Mouse (Mus musculus) G1E (cell line): ENCODE measurements around the gene Myrf. TPM values are rescaled to one million over a fixed set of nuclear protein-coding genes. Genes with fewer than 3 reads are reported as not detected.

Source experiments
- ATAC-seq: 2 replicates; pipeline ENCODE4 v1.8.0; 2016; ENCODE audit warnings: mild to moderate bottlenecking; ENCODE audit not compliant: insufficient number of reproducible peaks, poor library complexity, low FRiP score, severe bottlenecking; ENCODE audit errors: extremely low read depth
- DNase-seq: peaks from one replicate; pipeline ENCODE4 v3.0.0; 2012; ENCODE audit warnings: low spot score
- H3K27me3 ChIP-seq: 2 replicates; pipeline ENCODE4 v1.6.1; 2012; ENCODE audit warnings: mild to moderate bottlenecking, low read length, inconsistent platforms; ENCODE audit not compliant: insufficient read depth
- H3K36me3 ChIP-seq: replicated peaks from 2 replicates; pipeline ENCODE3; 2012; ENCODE audit warnings: mild to moderate bottlenecking, inconsistent platforms
- H3K4me1 ChIP-seq: 2 replicates; pipeline ENCODE4 v1.6.1; 2012; ENCODE audit warnings: low read depth, low read length, inconsistent platforms, mixed read lengths; ENCODE audit not compliant: insufficient read depth
- H3K4me3 ChIP-seq: 2 replicates; pipeline ENCODE4 v1.5.1; 2012; ENCODE audit warnings: low read depth, mild to moderate bottlenecking, inconsistent platforms, low read length, moderate library complexity, mixed read lengths
- H3K9me3 ChIP-seq: replicated peaks from 2 replicates; pipeline ENCODE4 v1.6.1; 2012; ENCODE audit warnings: inconsistent platforms
- CTCF ChIP-seq: IDR thresholded peaks from 2 replicates; pipeline ENCODE4 v1.5.1; 2012; ENCODE audit warnings: low read depth, low read length, inconsistent platforms, mixed read lengths
- GATA1 ChIP-seq: IDR thresholded peaks from 2 replicates; pipeline ENCODE4 v1.6.1; 2012; ENCODE audit warnings: borderline replicate concordance, low read length, inconsistent platforms, mixed read lengths
- GATA2 ChIP-seq: IDR thresholded peaks from 2 replicates; pipeline ENCODE4 v1.6.1; 2012; ENCODE audit warnings: low read depth, low read length, inconsistent platforms, borderline replicate concordance
- POLR2AphosphoS5 ChIP-seq: IDR thresholded peaks from 2 replicates; pipeline ENCODE4 v1.6.1; 2012; ENCODE audit warnings: low read depth, low read length, inconsistent platforms; ENCODE audit not compliant: insufficient replicate concordance
- TAL1 ChIP-seq: conservative IDR thresholded peaks from 2 replicates; pipeline ENCODE4 v1.6.1; 2012; ENCODE audit warnings: low read depth, low read length, inconsistent platforms, mixed read lengths
- polyA plus RNA-seq: library from polyadenylated mRNA; stranded (reverse); fragments of >175 nt; gene quantifications from 2 replicates; pipeline ENCODE4 v1.2.3, GENCODE M21; 2012
- total RNA-seq, 2 experiments: library from RNA; stranded (forward) in 1 of 2; stranded (reverse) in 1 of 2; fragments of 200-1000 nt in 1 of 2; fragments of >200 nt in 1 of 2; fragmentation: Nextera tagmentation in 1 of 2; gene quantifications; 2 replicates each; pipeline ENCODE4 v1.2.3; 2014 to 2017

Gene Myrf
- total and polyA plus RNA-seq, 3 experiments, result 0.22 TPM; not detected in 2

- H3K4me1 ChIP-seq, result no peaks in the 10 kb centered on the region
- H3K9me3 ChIP-seq, result no peaks in the 10 kb centered on the region
- no peak for ATAC-seq
Observed at GRCm38 (mm10) chr19:10278669-10279324, 38.2 kb upstream of the Myrf start.

GRCm38 (mm10) chr19:10277759-10278158, 37.2 kb upstream of the Myrf start:
- no peak for ATAC-seq
- DNase-seq, result no peak
- Histone ChIP-seq H3K4me3 (no peak overlapping the region), H3K4me1 (no peaks in the 10 kb centered on the region; the same call in 1 of the 2 replicates), H3K27me3 (peaks cover 29% of the 10 kb centered on the region), H3K36me3 (no peaks in the 10 kb centered on the region), H3K9me3 (no peaks in the 10 kb centered on the region)
- TF ChIP-seq POLR2AphosphoS5, result no peak
- TF ChIP-seq CTCF, result no peak
- no peak for TF ChIP-seq TAL1
- no peak for TF ChIP-seq GATA1
- no peak for TF ChIP-seq GATA2

More at GRCm38 (mm10) chr19:10278669-10279324, 38.2 kb upstream of the Myrf start:
- no peak for DNase-seq
- H3K36me3 ChIP-seq, result no peaks in the 10 kb centered on the region
- no peak overlapping the region for H3K4me3 ChIP-seq
- TF ChIP-seq TAL1 (no peak), CTCF (no peak), GATA1 (no peak), POLR2AphosphoS5 (no peak), GATA2 (no peak)
- peaks cover 26% of the 10 kb centered on the region for H3K27me3 ChIP-seq

GRCm38 (mm10) chr19:10277331-10277730, 36.8 kb upstream of the Myrf start:
- H3K4me1 ChIP-seq, result no peaks in the 10 kb centered on the region; the same call in 1 of the 2 replicates
- H3K36me3 ChIP-seq, result no peaks in the 10 kb centered on the region
- no peak for ATAC-seq
- no peak overlapping the region for H3K4me3 ChIP-seq
- H3K27me3 ChIP-seq, result peaks cover 34% of the 10 kb centered on the region
- DNase-seq, result no peak
- no peaks in the 10 kb centered on the region for H3K9me3 ChIP-seq
- no peak for TF ChIP-seq CTCF
- no peak for TF ChIP-seq GATA2
- no peak for TF ChIP-seq TAL1
- TF ChIP-seq GATA1, result no peak
- TF ChIP-seq POLR2AphosphoS5, result no peak

- H3K9me3 ChIP-seq, result no peaks in the 10 kb centered on the region
- no peak for TF ChIP-seq GATA1
- no peak for TF ChIP-seq POLR2AphosphoS5
- no peak for TF ChIP-seq CTCF
- no peak for TF ChIP-seq TAL1
- no peak for TF ChIP-seq GATA2
- no peaks in the 10 kb centered on the region; the same call in 1 of the 2 replicates for H3K4me1 ChIP-seq
- DNase-seq (no peak), ATAC-seq (no peak)
- H3K4me3 ChIP-seq, result no peak overlapping the region
- H3K36me3 ChIP-seq, result no peaks in the 10 kb centered on the region
- H3K27me3 ChIP-seq, result peaks cover 35% of the 10 kb centered on the region
Observed at GRCm38 (mm10) chr19:10276483-10277144, 36.1 kb upstream of the Myrf start.

GRCm38 (mm10) chr19:10274056-10274455, 33.5 kb upstream of the Myrf start:
- no peak for TF ChIP-seq TAL1
- no peak for TF ChIP-seq GATA1
- no peak for TF ChIP-seq GATA2
- TF ChIP-seq POLR2AphosphoS5, result no peak
- TF ChIP-seq CTCF, result no peak
- H3K36me3 ChIP-seq, result no peaks in the 10 kb centered on the region

GRCm38 (mm10) chr19:10272746-10273145, 32.2 kb upstream of the Myrf start:
- Histone ChIP-seq H3K27me3 (peaks cover 29% of the 10 kb centered on the region), H3K4me1 (no peaks in the 10 kb centered on the region; the same call in 1 of the 2 replicates), H3K9me3 (no peaks in the 10 kb centered on the region), H3K36me3 (no peaks in the 10 kb centered on the region), H3K4me3 (no peak overlapping the region)
- ATAC-seq (no peak), DNase-seq (no peak)
- TF ChIP-seq CTCF (no peak), GATA2 (no peak), TAL1 (no peak), POLR2AphosphoS5 (no peak), GATA1 (no peak)

More at GRCm38 (mm10) chr19:10274056-10274455, 33.5 kb upstream of the Myrf start:
- no peaks in the 10 kb centered on the region for H3K9me3 ChIP-seq
- no peaks in the 10 kb centered on the region; the same call in 1 of the 2 replicates for H3K4me1 ChIP-seq
- ATAC-seq (no peak), DNase-seq (no peak)
- peaks cover 31% of the 10 kb centered on the region for H3K27me3 ChIP-seq
- H3K4me3 ChIP-seq, result no peak overlapping the region
